ENCODE assay signal across 18 mouse cellular contexts in genomic region chr4:104607636-104608035, GRCm38 (mm10).
DNase-seq lines count a peak whose midpoint lies in the region; ATAC-seq lines count a peak whose summit lies in the region.
"Had no signal": no experiment of that assay in that cellular context is flagged by ENCODE, and none has a peak within 500 bp of the region (broad histone marks: within the 10 kb centered on the region; RNA-seq: fewer than 3 reads in every experiment).

No protein-coding gene starts in this region.

- no peaks in the 10 kb centered on the region for H3K36me3 ChIP-seq in hindbrain, embryonic 10.5 days
- no peaks in the 10 kb centered on the region for H3K36me3 ChIP-seq in hindbrain, embryonic 14.5 days (replicated peaks; ENCODE audit: control insufficient read depth, insufficient read depth)
- H3K36me3 ChIP-seq in midbrain, embryonic 14.5 days (ENCODE audit: control insufficient read depth, insufficient read depth, low read length) = no peaks in the 10 kb centered on the region
- H3K36me3 ChIP-seq in midbrain, embryonic 15.5 days (replicated peaks) = no peaks in the 10 kb centered on the region
- no peaks in the 10 kb centered on the region for H3K36me3 ChIP-seq in forebrain, embryonic 14.5 days (ENCODE audit: control insufficient read depth, insufficient read depth, low read length)
- no peaks in the 10 kb centered on the region for H3K36me3 ChIP-seq in stomach, embryonic 15.5 days
- H3K36me3 ChIP-seq: heart, embryonic 15.5 days; limb, embryonic 15.5 days had no signal

- no peak overlapping the region for H3K9ac ChIP-seq in hindbrain, embryonic 14.5 days
- no peak overlapping the region for H3K9ac ChIP-seq in midbrain, embryonic 14.5 days (replicated peaks; ENCODE audit: low read length)
- H3K9ac ChIP-seq in midbrain, embryonic 15.5 days = no peak overlapping the region
- no peak overlapping the region for H3K9ac ChIP-seq in forebrain, embryonic 14.5 days (ENCODE audit: low read length)
- no peak overlapping the region for H3K9ac ChIP-seq in stomach, embryonic 15.5 days
- H3K9ac ChIP-seq: heart, embryonic 15.5 days; limb, embryonic 15.5 days; liver, postnatal 0 days had no signal

- no peaks in the 10 kb centered on the region for H3K27me3 ChIP-seq in hindbrain, embryonic 10.5 days (ENCODE audit: insufficient read depth, poor library complexity, severe bottlenecking)
- no peaks in the 10 kb centered on the region for H3K27me3 ChIP-seq in hindbrain, embryonic 14.5 days (ENCODE audit: control insufficient read depth, insufficient read depth, low read length)
- H3K27me3 ChIP-seq in midbrain, embryonic 14.5 days (ENCODE audit: control insufficient read depth, insufficient read depth, low read length) = no peaks in the 10 kb centered on the region
- no peaks in the 10 kb centered on the region for H3K27me3 ChIP-seq in midbrain, embryonic 15.5 days (replicated peaks)
- no peaks in the 10 kb centered on the region for H3K27me3 ChIP-seq in forebrain, embryonic 14.5 days (replicated peaks; ENCODE audit: control insufficient read depth, insufficient read depth, low read length)
- H3K27me3 ChIP-seq in stomach, embryonic 15.5 days (replicated peaks) = no peaks in the 10 kb centered on the region
- H3K27me3 ChIP-seq: CH12.LX; heart, embryonic 15.5 days; limb, embryonic 15.5 days had no signal

- peaks cover 28% of the 10 kb centered on the region for H3K4me1 ChIP-seq in hindbrain, embryonic 10.5 days (replicated peaks)
- H3K4me1 ChIP-seq in hindbrain, embryonic 14.5 days (replicated peaks; ENCODE audit: control insufficient read depth, insufficient read depth, low read length) = peaks cover 13% of the 10 kb centered on the region; the same call in 1 of the 2 replicates
- peaks cover 4% of the 10 kb centered on the region; the same call in 1 of the 2 replicates for H3K4me1 ChIP-seq in midbrain, embryonic 14.5 days (ENCODE audit: control insufficient read depth, insufficient read depth, low read length)
- H3K4me1 ChIP-seq in midbrain, embryonic 15.5 days = peaks cover 7% of the 10 kb centered on the region; the same call in 1 of the 2 replicates
- H3K4me1 ChIP-seq in forebrain, embryonic 14.5 days (ENCODE audit: control insufficient read depth, insufficient read depth, low read length) = peaks cover 12% of the 10 kb centered on the region; the same call in 1 of the 2 replicates
- H3K4me1 ChIP-seq in stomach, embryonic 15.5 days = 0 out of 2 replicates have a peak, but pooled peaks cover 2% of the 10 kb centered on the region
- H3K4me1 ChIP-seq: heart, embryonic 15.5 days; limb, embryonic 15.5 days had no signal

- no peak overlapping the region for H3K4me3 ChIP-seq in hindbrain, embryonic 10.5 days
- H3K4me3 ChIP-seq in hindbrain, embryonic 14.5 days (replicated peaks; ENCODE audit: low read length) = no peak overlapping the region
- H3K4me3 ChIP-seq in midbrain, embryonic 14.5 days (replicated peaks; ENCODE audit: low read depth, low read length) = no peak overlapping the region
- no peak overlapping the region for H3K4me3 ChIP-seq in midbrain, embryonic 15.5 days
- no peak overlapping the region for H3K4me3 ChIP-seq in forebrain, embryonic 14.5 days (ENCODE audit: low read depth, low read length)
- H3K4me3 ChIP-seq in stomach, embryonic 15.5 days (replicated peaks) = no peak overlapping the region
- H3K4me3 ChIP-seq: heart, embryonic 15.5 days; limb, embryonic 15.5 days had no signal

- no peaks in the 10 kb centered on the region for H3K9me3 ChIP-seq in hindbrain, embryonic 10.5 days
- no peaks in the 10 kb centered on the region for H3K9me3 ChIP-seq in hindbrain, embryonic 14.5 days (ENCODE audit: control insufficient read depth, low read length)
- H3K9me3 ChIP-seq in midbrain, embryonic 14.5 days (ENCODE audit: control insufficient read depth, low read length) = no peaks in the 10 kb centered on the region
- H3K9me3 ChIP-seq in midbrain, embryonic 15.5 days = no peaks in the 10 kb centered on the region
- no peaks in the 10 kb centered on the region for H3K9me3 ChIP-seq in forebrain, embryonic 14.5 days (replicated peaks; ENCODE audit: control insufficient read depth, low read length)
- no peaks in the 10 kb centered on the region for H3K9me3 ChIP-seq in stomach, embryonic 15.5 days
- H3K9me3 ChIP-seq: heart, embryonic 15.5 days; limb, embryonic 15.5 days had no signal

- H3K27ac ChIP-seq in hindbrain, embryonic 10.5 days = peak overlapping the region; percentile 84
- no peak overlapping the region for H3K27ac ChIP-seq in hindbrain, embryonic 14.5 days
- H3K27ac ChIP-seq in midbrain, embryonic 14.5 days (replicated peaks; ENCODE audit: low read depth, low read length) = no peak overlapping the region
- H3K27ac ChIP-seq in midbrain, embryonic 15.5 days = no peak overlapping the region
- peak overlapping the region; percentile 36; the same call in 1 of the 2 replicates for H3K27ac ChIP-seq in forebrain, embryonic 14.5 days (ENCODE audit: low read depth, low read length)
- 0 out of 2 replicates have a peak overlapping the region, but pooled peaks have one; percentile 8 for H3K27ac ChIP-seq in stomach, embryonic 15.5 days
- H3K27ac ChIP-seq: heart, embryonic 15.5 days; limb, embryonic 15.5 days had no signal

- no peak for ATAC-seq in hindbrain, embryonic 14.5 days (ENCODE audit: low FRiP score)
- no peak for ATAC-seq in midbrain, embryonic 14.5 days (ENCODE audit: low FRiP score, low TSS enrichment)
- no peak for ATAC-seq in midbrain, embryonic 15.5 days (replicated peaks)
- no peak for ATAC-seq in forebrain, embryonic 14.5 days
- ATAC-seq in stomach, embryonic 15.5 days (ENCODE audit: insufficient read depth, low FRiP score, low read depth) = no peak
- ATAC-seq: intestine, embryonic 16.5 days; liver, postnatal 0 days had no signal

- no peak for DNase-seq in hindbrain, embryonic 10.5 days (ENCODE audit: low spot score)
- no peak for DNase-seq in hindbrain, embryonic 14.5 days (ENCODE audit: low spot score)
- peak; percentile 17 for DNase-seq in midbrain, embryonic 14.5 days
- no peak for DNase-seq in forebrain, embryonic 14.5 days (ENCODE audit: low spot score)
- no peak for DNase-seq in cerebellum, postnatal 25 days
- DNase-seq in heart, adult 8-10 months (ENCODE audit: low spot score) = no peak
- DNase-seq: gastrocnemius, postnatal 14 days; heart, adult 18-20 months; kidney, postnatal 36 days; liver, postnatal 0 days; right cerebral cortex, postnatal 25 days; thymus, postnatal 14 days had no signal

- no peak overlapping the region for H3K4me2 ChIP-seq in hindbrain, embryonic 14.5 days (replicated peaks)
- H3K4me2 ChIP-seq in midbrain, embryonic 14.5 days (ENCODE audit: low read length) = no peak overlapping the region
- H3K4me2 ChIP-seq in midbrain, embryonic 15.5 days = no peak overlapping the region
- no peak overlapping the region for H3K4me2 ChIP-seq in forebrain, embryonic 14.5 days (ENCODE audit: low read length)
- H3K4me2 ChIP-seq in stomach, embryonic 15.5 days = no peak overlapping the region
- H3K4me2 ChIP-seq: heart, embryonic 15.5 days; limb, embryonic 15.5 days had no signal

- WGBS in hindbrain, embryonic 10.5 days = 83% methylated on average over 5 of the region's 5 CpGs
- 55% methylated on average over 5 of the region's 5 CpGs for WGBS in hindbrain, embryonic 14.5 days
- 81% methylated on average over 5 of the region's 5 CpGs for WGBS in midbrain, embryonic 14.5 days
- WGBS in midbrain, embryonic 15.5 days = 66% methylated on average over 5 of the region's 5 CpGs
- 47% methylated on average over 5 of the region's 5 CpGs for WGBS in forebrain, embryonic 14.5 days
- WGBS in stomach, embryonic 15.5 days = 34% methylated on average over 5 of the region's 5 CpGs

Comparison
In these comparisons a context has a peak if more than half of its experiments do, and no peak if none do; other contexts are left out.
1. H3K27ac ChIP-seq: peak in hindbrain, embryonic 10.5 days (single experiment), forebrain, embryonic 14.5 days (single experiment) and stomach, embryonic 15.5 days (single experiment); none in hindbrain, embryonic 14.5 days (single experiment), midbrain, embryonic 14.5 days (single experiment) and midbrain, embryonic 15.5 days (single experiment).